Mouse (Mus musculus) embryo, embryonic 11.5 days (tissue): Measurements from ENCODE around the gene Gm20920.
"Not testable (repeated sequence)": the region's sequence is repeated elsewhere in the genome, so short reads cannot be mapped to it uniquely, and the experiment has no call there.

Source experiments
- DNase-seq: peaks from one replicate; pipeline ENCODE4 v3.0.0-alpha.2; 2012; ENCODE audit warnings: low read depth, low spot score

Gene Gm20920

GRCm38 (mm10) chrY:51851820-51852219, at the start of gene Gm20920:
TSS of gene Gm20920 (plus strand) at chrY:51852120.
- DNase-seq = not testable (repeated sequence)
